Mouse (Mus musculus) C2C12 (cell line): Measurements from ENCODE around the gene Fars2. TPM values are rescaled to one million over a fixed set of nuclear protein-coding genes. Genes with fewer than 3 reads are reported as not detected.

Source experiments
- H3K27me3 ChIP-seq: one replicate; pipeline ENCODE4 v1.6.1; 2011; ENCODE audit not compliant: control insufficient read depth, insufficient read depth, insufficient read length
- H3K36me3 ChIP-seq: one replicate; pipeline ENCODE4 v1.6.1; 2011; ENCODE audit not compliant: control insufficient read depth, insufficient read depth
- H3K4me3 ChIP-seq: one replicate; pipeline ENCODE4 v1.5.1; 2011; ENCODE audit warnings: mild to moderate bottlenecking, control low read depth; ENCODE audit not compliant: poor library complexity, insufficient read depth, severe bottlenecking
- H3K79me2 ChIP-seq: one replicate; pipeline ENCODE4 v1.6.1; 2011; ENCODE audit not compliant: control insufficient read depth, insufficient read depth
- H3K79me3 ChIP-seq: one replicate; pipeline ENCODE4 v1.6.1; 2011; ENCODE audit warnings: low read depth, control low read depth
- H3ac ChIP-seq: one replicate; pipeline ENCODE3; 2011; ENCODE audit warnings: low read depth; ENCODE audit not compliant: control insufficient read depth, insufficient read length
- CEBPB ChIP-seq: IDR thresholded peaks from one replicate; pipeline ENCODE4 v1.6.1; 2011; ENCODE audit warnings: low read depth, mild to moderate bottlenecking, control low read depth, moderate library complexity
- CTCF ChIP-seq: IDR thresholded peaks from one replicate; pipeline ENCODE4 v1.5.1; 2011; ENCODE audit not compliant: control insufficient read depth, insufficient read depth, insufficient read length
- FOSL1 ChIP-seq: IDR thresholded peaks from one replicate; pipeline ENCODE4 v1.8.0; 2011; ENCODE audit warnings: mild to moderate bottlenecking, low read length; ENCODE audit not compliant: poor library complexity, insufficient read depth, severe bottlenecking
- MAX ChIP-seq: IDR thresholded peaks from one replicate; pipeline ENCODE4 v1.6.1; 2011; ENCODE audit warnings: mild to moderate bottlenecking, control low read depth
- MYOD1 ChIP-seq: IDR thresholded peaks from one replicate; pipeline ENCODE4 v1.6.1; 2011; ENCODE audit warnings: low read depth; ENCODE audit not compliant: control insufficient read depth, insufficient read length
- MYOG ChIP-seq: IDR thresholded peaks from one replicate; pipeline ENCODE4 v1.6.1; 2011; ENCODE audit not compliant: control insufficient read depth, insufficient read length; ENCODE audit errors: extremely low read depth
- USF1 ChIP-seq: IDR thresholded peaks from one replicate; pipeline ENCODE4 v1.6.1; 2011; ENCODE audit warnings: low read depth, mild to moderate bottlenecking, control low read depth, moderate library complexity
- polyA plus RNA-seq: library from polyadenylated mRNA; unstranded; fragments of >200 nt; fragmentation: generic; extraction: Trizol; gene quantifications from one replicate; pipeline ENCODE4 v1.2.1, GENCODE M21; 2012; ENCODE audit warnings: missing spikeins

Gene Fars2
- polyA plus RNA-seq, 1 experiment: 25.9 TPM

GRCm38 (mm10) chr13:36620498-36621332 is 503.5 kb downstream of the Fars2 start:
- H3K79me3 ChIP-seq: no peaks in the 10 kb centered on the region
- TF ChIP-seq MYOG: no peak
- no peak for TF ChIP-seq FOSL1
- no peak for TF ChIP-seq MYOD1
- no peak for TF ChIP-seq USF1
- no peak for TF ChIP-seq CTCF
- no peak for TF ChIP-seq MAX
- no peak for TF ChIP-seq CEBPB

GRCm38 (mm10) chr13:36621333-36621659 is 504.1 kb downstream of the Fars2 start:
- H3K79me3 ChIP-seq: no peaks in the 10 kb centered on the region
- TF ChIP-seq MYOD1: no peak
- TF ChIP-seq FOSL1: no peak
- no peak for TF ChIP-seq CTCF
- no peak for TF ChIP-seq MAX
- no peak for TF ChIP-seq MYOG
- no peak for TF ChIP-seq USF1
- no peak for TF ChIP-seq CEBPB
- H3K36me3 ChIP-seq: no peaks in the 10 kb centered on the region
- H3ac ChIP-seq: no peak overlapping the region
- no peaks in the 10 kb centered on the region for H3K79me2 ChIP-seq
- H3K27me3 ChIP-seq: no peaks in the 10 kb centered on the region
- H3K4me3 ChIP-seq: no peak overlapping the region

More at GRCm38 (mm10) chr13:36620498-36621332, 503.5 kb downstream of the Fars2 start:
- no peaks in the 10 kb centered on the region for H3K79me2 ChIP-seq
- H3ac ChIP-seq: no peak overlapping the region
- H3K36me3 ChIP-seq: no peaks in the 10 kb centered on the region
- no peaks in the 10 kb centered on the region for H3K27me3 ChIP-seq
- H3K4me3 ChIP-seq: no peak overlapping the region

GRCm38 (mm10) chr13:36623556-36623955 is 506.3 kb downstream of the Fars2 start:
- Histone ChIP-seq H3K79me2 (no peaks in the 10 kb centered on the region), H3K79me3 (no peaks in the 10 kb centered on the region), H3K36me3 (no peaks in the 10 kb centered on the region), H3K27me3 (no peaks in the 10 kb centered on the region), H3K4me3 (no peak overlapping the region), H3ac (no peak overlapping the region)
- TF ChIP-seq FOSL1: no peak
- TF ChIP-seq MYOD1: no peak
- TF ChIP-seq MYOG: no peak
- no peak for TF ChIP-seq CEBPB
- no peak for TF ChIP-seq CTCF
- no peak for TF ChIP-seq MAX
- no peak for TF ChIP-seq USF1

- no peaks in the 10 kb centered on the region for H3K79me2 ChIP-seq
- no peaks in the 10 kb centered on the region for H3K36me3 ChIP-seq
- H3K4me3 ChIP-seq: no peak overlapping the region
- H3K27me3 ChIP-seq: no peaks in the 10 kb centered on the region
- no peak for TF ChIP-seq MYOD1
- no peak for TF ChIP-seq USF1
- no peak for TF ChIP-seq CEBPB
- no peak for TF ChIP-seq FOSL1
- TF ChIP-seq MAX: no peak
- TF ChIP-seq MYOG: no peak
- no peak for TF ChIP-seq CTCF
- H3K79me3 ChIP-seq: no peaks in the 10 kb centered on the region
- no peak overlapping the region for H3ac ChIP-seq
These were observed 511.9 kb downstream of the Fars2 start for GRCm38 (mm10) chr13:36629154-36629553.

- no peaks in the 10 kb centered on the region for H3K79me2 ChIP-seq
- TF ChIP-seq CEBPB (no peak), MYOG (no peak), MAX (no peak), MYOD1 (no peak), FOSL1 (no peak), USF1 (no peak), CTCF (no peak)
These were observed 531.0 kb downstream of the Fars2 start for GRCm38 (mm10) chr13:36648257-36648656.

GRCm38 (mm10) chr13:36654251-36654650 is 537.0 kb downstream of the Fars2 start:
- Histone ChIP-seq H3ac (no peak overlapping the region), H3K36me3 (no peaks in the 10 kb centered on the region), H3K79me2 (no peaks in the 10 kb centered on the region), H3K27me3 (no peaks in the 10 kb centered on the region), H3K4me3 (no peak overlapping the region), H3K79me3 (no peaks in the 10 kb centered on the region)
- TF ChIP-seq MYOG (no peak), MAX (no peak), CEBPB (no peak), MYOD1 (no peak), FOSL1 (no peak), CTCF (no peak), USF1 (no peak)

More at GRCm38 (mm10) chr13:36648257-36648656, 531.0 kb downstream of the Fars2 start:
- no peak overlapping the region for H3K4me3 ChIP-seq
- H3K27me3 ChIP-seq: no peaks in the 10 kb centered on the region
- H3K79me3 ChIP-seq: no peaks in the 10 kb centered on the region
- no peaks in the 10 kb centered on the region for H3K36me3 ChIP-seq
- no peak overlapping the region for H3ac ChIP-seq
